Mouse (Mus musculus) c-Kit-positive CD71-negative TER-119-negative erythroid progenitor cells, embryonic 14.5 days (primary cell): ENCODE measurements around the gene Rnf7.
"Not testable (repeated sequence)": the region's sequence is repeated elsewhere in the genome, so short reads cannot be mapped to it uniquely, and the experiment has no call there.

Experiments used
- DNase-seq: peaks from one replicate; pipeline ENCODE4 v3.0.0-alpha.2; 2013; ENCODE audit warnings: low read depth

Rnf7 gene

GRCm38 (mm10) chr9:96478071-96478888 is at the start of gene Rnf7:
Gene Rnf7, minus strand, starts transcription at chr9:96478675.
- peak; percentile 90 for DNase-seq

- DNase-seq: no peak
These were observed 47.5 kb upstream of the Rnf7 start for GRCm38 (mm10) chr9:96526011-96526410.

DNA sequence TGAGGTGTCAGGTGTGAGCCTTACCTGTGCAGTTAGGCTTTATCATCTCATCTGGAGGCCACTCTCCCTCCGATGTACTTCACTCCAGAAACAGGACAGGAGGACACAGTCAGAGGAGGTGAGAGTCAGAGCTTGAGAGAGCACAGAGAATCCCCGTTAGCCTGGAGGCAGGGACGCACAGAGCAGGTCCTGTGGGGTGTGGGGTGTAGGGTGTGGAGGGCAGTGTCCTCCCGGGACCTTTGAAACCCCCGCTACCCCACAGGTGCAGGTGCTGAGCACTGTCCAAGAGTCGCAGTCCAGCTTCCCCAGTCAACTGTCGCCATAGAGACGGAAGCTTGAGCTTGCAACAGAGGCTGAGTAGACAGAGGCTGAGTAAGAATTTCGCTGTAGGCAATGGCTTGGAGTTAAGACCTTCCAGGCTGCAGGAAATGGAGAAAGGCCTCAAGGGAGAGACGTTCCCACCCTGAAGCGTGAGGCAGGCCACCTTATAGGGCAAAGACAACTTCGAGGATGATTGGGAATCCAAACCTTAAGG is 46.6 kb upstream of the Rnf7 start, which contains the start of gene Gm28729:
Gene Gm28729, minus strand, starts transcription at position 293 of the 535 bp plus-strand sequence.
- no peak for DNase-seq

- no peak for DNase-seq
These were observed 44.7 kb upstream of the Rnf7 start for GRCm38 (mm10) chr9:96523148-96523547.

DNA sequence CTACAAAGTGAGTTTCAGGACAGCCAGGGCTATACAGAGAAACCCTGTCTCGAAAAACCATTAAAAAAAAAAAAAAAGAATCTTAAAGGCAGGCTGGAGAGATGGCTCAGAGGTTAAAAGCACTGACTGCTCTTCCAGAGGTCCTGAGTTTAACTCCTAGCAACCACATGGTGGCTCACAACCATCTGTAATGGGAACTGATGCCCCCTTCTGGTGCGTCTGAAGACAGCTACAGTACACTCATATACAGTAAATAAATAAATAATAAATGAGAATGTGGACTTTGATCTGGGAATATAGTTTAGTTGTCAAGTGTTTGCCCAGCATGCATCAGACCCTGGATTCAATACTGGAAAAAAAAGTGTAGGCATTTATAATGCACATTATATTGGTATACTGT is 43.1 kb upstream of the Rnf7 start:
- not testable (repeated sequence) for DNase-seq

GRCm38 (mm10) chr9:96517429-96517828 is 39.0 kb upstream of the Rnf7 start:
- no peak for DNase-seq

DNA sequence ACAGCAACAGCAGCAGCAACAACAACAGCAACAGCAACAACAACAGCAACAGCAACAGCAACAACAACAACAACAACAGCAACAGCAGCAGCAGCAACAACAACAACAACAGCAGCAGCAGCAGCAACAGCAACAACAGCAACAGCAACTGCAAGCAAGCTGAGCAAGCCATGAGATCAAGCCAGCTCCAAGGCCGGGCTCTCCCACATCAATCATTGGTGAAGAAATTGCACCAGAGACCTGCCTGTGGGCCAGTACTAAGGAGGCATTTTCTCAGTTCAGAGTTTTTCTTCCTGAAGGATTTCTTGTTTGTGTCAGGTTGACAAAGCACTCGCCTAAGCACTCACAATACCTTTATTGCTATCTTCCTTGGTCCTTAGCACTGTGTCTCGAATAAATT is 38.3 kb upstream of the Rnf7 start:
- DNase-seq: no peak

GRCm38 (mm10) chr9:96515737-96516136 is 37.3 kb upstream of the Rnf7 start:
- no peak for DNase-seq

GRCm38 (mm10) chr9:96514278-96514677 is 35.8 kb upstream of the Rnf7 start:
- DNase-seq: no peak

DNA sequence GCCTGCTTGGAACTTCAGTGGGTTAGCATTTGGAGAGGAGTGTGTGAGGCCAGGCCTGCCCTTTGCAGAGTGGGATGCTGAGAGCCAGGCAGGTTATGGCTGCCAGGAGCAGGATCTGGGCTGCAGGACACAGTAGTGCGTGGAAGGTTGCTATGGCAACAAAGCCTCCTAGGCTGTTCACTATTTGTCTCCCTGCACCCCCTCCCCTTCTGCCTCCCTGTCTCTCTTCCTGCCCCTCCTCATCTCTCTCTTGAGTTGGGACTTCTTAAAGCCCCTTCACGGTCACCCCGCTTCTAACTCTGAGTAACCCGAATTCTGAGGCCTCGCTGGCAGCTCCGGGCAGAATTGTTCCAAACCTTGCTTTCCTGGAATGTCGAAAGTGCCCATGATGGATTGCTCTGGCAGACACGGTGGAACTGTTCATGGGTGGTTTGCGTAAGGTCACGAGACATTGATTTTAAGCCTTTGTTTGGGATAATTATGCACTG is 27.6 kb upstream of the Rnf7 start:
- no peak for DNase-seq

- no peak for DNase-seq
These were observed 26.7 kb upstream of the Rnf7 start for GRCm38 (mm10) chr9:96505156-96505555.

DNA sequence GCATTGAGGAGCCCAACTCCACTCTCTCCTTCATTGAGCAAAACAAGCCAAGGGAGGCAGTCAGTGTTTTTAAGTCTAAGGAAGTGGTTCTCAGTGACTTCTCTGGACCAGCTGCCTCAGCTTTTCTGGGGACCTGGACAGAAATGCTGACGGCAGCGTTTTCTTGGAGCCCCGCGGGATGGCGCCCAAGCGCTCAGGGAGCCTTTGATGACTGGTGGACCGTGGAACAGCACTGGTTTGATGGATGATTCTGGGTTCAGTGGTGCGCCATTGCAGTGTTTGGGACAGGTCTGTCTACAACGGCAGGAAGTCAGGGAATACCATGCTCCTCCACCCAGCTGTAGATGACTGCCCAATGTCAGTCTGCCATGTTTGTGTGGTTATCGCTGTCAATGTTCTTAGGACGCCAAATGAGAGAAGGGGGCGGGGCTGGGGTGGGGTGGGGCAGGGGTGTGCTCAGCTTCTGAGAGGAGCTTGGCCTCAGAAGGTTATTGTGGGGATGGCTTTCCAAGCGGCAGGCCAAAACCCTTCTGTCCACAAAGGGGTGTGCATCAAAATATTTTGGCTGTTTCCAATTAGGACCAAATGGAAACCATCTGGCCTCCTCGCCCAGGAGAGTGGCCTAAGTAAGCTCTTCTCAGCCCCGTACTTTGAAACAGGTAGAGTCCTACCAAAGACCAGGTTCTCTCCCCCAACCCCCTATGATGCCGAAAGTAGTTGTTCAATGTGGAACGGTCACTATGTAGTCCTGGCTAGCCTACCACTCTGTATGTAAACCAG is 25.8 kb upstream of the Rnf7 start:
- no peak for DNase-seq

DNA sequence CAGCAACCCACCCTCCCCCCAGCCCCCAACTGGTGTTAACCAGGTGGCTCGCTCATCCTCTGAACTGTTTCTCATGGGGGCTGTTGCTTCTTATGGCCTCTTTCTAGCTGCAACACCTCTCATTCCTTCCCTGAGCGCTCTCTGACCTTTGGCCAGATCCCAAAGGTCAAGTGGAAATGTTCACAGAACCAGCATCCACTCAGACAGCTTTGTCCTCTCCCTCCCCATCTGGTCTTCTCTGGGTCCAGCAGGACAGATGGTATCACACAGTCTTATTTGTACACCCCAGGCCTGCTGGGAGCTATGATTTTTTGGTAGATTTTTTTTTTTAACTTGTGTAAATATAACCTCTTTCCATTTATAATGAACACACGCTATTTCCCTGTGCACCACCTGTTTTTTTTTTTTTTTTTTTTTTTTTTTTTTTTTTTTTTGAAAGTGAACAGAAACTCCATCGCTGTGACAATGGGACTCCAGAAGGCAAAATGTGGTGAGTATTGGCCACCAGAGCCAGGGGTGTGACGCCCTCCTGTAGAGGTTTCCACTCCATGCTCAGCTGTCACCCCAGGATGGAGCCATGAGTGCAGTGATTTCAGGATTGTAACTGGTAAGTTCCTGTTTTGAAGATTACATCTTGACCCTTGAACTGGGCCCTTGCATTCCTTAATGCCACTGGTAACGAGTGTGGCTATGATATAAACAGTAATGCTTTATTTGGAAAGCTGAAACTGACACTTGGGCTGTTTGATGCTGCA is 24.6 kb upstream of the Rnf7 start:
- no peak for DNase-seq

DNA sequence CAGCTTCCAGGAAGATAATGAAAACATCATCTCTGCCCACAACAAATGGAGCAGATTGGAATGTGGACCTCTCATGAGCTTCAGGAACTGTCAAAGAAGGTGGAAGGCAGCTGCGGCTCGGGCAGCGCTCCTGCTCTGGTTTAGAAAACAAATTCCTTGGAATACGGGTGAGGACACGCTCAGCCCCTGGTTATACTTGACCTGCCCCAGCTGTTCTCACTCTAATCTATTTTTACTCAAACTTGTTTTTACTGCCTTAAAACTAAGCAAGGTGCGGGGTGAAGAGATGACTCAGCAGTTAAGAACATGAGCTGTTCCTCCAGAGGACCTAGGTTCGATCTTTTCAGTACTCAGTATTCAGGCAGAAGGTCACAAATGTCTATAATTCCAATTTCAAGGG is 22.7 kb upstream of the Rnf7 start:
- DNase-seq: no peak

DNA sequence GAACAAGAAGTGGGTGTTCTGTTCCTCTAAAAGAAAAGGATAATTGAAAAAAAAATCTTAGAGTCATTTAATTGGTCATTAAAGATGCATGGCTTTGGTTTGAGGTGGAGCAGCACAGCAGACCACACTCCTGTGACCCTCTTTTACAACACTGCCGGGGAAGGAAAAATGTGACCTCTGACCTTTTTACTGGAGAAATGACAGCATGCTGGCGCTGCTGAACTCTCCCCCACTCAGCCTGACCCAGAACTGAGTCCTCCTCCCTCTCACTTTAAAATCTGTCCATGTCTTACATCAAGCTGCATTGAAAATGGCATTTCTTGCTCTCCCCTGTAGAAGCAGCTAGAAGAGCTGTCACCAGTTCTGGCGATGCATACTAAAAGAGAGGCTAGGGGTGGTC is 14.7 kb upstream of the Rnf7 start:
- DNase-seq: no peak

- DNase-seq: peak; percentile 48
These were observed 13.3 kb upstream of the Rnf7 start for GRCm38 (mm10) chr9:96491810-96492209.

- DNase-seq: not testable (repeated sequence)
These were observed 9.4 kb upstream of the Rnf7 start for GRCm38 (mm10) chr9:96487869-96488268.

- no peak for DNase-seq
These were observed 5.2 kb upstream of the Rnf7 start for GRCm38 (mm10) chr9:96483648-96484047.

- no peak for DNase-seq
These were observed 4.6 kb upstream of the Rnf7 start for GRCm38 (mm10) chr9:96483028-96483427.

GRCm38 (mm10) chr9:96472356-96472755 is 6.1 kb downstream of the Rnf7 start:
- no peak for DNase-seq

DNA sequence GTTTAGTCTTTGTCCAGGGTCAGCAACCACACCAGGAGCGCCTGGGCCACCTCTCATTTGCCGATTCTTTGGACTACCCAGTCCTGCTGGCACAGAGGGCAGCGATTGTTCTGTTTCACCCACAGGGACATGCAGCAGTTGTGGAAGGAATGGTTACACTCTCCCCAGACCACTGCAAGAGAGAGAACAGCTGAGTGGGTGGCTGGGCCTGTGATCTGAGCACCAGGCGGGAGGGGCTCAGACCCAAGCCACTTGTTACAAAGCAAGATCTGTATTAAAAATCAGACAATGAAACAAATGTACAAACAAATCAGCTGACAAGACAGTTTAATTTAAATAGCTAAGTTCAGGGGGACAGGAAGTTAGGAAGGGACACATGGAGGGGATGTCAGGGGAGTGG is 6.8 kb downstream of the Rnf7 start:
- DNase-seq: not testable (repeated sequence)
